Mouse (Mus musculus) CD4-positive, CD25-positive, alpha-beta regulatory T cell, adult 4 months (primary cell): ENCODE measurements at regions not wholly inside any gene's neighbourhood (a gene's known extent, or its start where the extent isn't known, plus 50 kb on each side); places are given as distances from the start of the nearest gene placed in this dataset.

ENCODE experiments used
- ATAC-seq: one replicate; pipeline ENCODE4 v1.8.0; 2017

- ATAC-seq: no peak
Observed at GRCm38 (mm10) chr1:183865586-183865985, 147.5 kb upstream of the Dusp10 start.

DNA sequence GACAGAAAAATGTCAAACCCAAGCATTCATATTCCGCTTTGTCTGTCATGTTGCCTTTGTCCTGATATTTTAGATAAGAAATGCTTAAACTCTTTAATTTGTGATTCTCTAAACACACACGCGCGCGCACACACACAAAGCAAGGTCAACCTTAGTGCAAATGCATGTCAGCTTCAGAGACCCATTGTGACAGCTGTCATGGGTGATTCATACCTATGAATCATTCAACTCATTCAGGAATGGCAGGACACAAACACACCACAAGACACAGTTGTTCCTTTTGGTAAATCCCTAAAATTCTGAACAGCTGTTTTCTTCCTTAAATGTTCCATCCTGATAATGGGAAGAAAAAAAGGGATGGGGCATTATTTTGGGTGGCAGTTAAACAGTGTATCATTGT is 144.1 kb upstream of the Dusp10 start:
- ATAC-seq: no peak

DNA sequence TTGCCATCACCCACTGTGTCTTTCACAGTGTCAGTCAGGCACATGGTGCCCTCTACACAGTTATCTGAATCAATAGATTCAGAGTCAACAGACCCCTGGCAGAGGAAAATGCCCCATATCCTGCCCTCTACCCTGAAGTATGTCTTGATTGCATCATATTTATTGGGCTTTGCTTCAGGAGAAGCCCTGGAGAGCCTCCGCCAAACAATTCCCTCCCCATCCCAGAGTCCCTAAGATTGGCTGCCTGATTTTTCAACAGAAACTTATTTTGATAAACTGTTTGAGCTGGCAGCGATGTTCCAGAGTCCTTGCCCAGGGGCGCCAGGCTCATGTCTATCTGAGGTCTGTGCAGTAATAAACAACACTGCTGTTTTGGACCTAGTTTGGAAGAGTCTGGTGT is 117.2 kb upstream of the Dusp10 start:
- no peak for ATAC-seq

DNA sequence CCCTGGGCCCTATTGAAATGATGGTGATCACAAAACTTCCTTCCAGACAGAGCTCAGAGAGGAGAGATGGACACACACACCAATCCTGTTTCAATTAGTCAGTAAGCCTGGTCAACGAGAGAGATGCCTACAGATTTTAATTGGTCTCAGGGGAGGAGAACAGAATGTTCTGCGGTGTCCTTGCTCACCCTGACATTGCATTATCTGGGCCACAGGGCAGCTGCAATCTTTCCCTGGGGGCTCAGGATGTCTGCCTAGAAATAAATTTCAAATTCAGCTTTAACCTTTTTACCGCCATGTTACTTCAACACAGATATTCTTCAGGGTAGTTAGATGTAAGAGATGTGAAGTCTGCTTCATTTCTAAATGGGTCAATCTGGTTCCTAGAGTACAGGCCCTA is 115.0 kb upstream of the Dusp10 start:
- ATAC-seq: no peak

GRCm38 (mm10) chr1:183904564-183904963 is 108.5 kb upstream of the Dusp10 start:
- ATAC-seq: no peak

DNA sequence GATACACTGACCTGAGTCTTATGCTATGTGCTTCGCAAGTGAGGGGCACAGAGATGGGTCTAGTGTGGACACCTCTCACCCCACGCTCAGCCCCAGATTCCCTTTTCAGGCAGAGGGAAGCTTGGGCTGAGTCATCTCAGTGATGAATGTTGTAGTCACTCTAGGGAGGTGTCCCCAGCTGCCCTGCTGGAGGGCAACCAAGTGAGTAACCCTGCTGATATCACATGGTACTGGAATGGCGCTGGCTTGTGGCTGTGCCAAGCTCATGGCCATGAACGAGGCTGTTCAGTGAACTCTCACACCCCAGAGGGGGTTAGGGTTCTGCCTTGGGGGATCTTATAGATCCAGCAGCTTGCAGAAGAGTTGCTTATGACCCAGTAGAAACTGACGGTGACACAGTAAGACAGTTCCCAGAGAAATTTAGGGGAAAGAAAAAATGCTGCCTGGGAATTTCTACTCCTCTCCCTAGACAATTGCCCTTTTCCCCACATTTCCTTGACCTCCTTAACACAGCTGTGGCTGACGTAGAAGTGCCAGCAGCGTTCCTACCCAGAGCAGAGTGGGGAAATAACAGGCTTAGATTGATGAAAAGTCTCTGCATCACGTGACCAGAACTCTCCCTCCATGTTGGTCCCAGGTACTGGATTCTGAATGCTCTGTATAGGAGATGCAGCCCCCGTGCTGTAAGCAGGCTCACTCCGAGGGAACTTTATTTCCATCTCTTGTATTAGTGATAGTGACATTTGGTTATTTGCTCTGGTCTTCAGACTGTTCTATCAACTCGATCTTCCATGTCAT is 107.6 kb upstream of the Dusp10 start:
- no peak for ATAC-seq

DNA sequence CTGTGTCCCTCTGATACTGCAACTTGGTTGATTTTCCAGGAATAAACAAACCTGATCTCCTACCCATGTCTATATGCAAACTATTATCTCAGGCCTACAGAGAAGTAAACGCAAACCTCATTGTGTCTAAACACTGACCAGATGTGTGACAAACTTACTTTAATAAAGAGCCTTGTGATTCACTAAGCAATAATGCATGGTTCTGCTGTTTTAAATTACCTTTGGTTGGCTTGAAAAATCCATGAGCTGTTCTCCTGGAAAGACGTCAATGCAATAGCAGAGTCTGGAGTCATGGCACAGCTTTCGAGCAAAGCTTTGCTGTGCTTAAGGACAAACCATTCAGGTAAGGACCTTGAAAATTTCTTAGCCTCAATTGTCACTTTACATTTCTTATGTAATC is 95.4 kb upstream of the Dusp10 start:
- ATAC-seq: no peak

- ATAC-seq: no peak
Observed at GRCm38 (mm10) chr1:183921262-183921661, 91.8 kb upstream of the Dusp10 start.

DNA sequence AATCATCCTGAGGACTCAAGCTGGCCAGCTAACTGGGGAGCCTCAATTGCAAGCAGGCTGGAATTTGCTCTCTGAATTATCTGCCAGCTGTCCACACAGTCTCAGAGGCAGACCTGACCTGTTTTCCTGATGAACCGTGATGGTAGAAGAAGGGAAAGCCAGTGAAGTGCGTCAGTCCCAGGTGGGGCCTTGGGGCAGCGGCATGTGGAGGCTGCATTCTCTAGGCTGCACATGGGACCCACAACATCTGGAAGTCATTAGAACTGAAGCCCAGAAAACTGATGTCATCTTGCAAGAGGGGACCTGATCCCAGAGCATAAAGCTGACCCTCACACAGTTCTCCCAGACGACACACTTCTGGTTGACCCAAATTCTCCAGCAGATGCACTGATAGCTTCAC is 84.6 kb upstream of the Dusp10 start:
- no peak for ATAC-seq

DNA sequence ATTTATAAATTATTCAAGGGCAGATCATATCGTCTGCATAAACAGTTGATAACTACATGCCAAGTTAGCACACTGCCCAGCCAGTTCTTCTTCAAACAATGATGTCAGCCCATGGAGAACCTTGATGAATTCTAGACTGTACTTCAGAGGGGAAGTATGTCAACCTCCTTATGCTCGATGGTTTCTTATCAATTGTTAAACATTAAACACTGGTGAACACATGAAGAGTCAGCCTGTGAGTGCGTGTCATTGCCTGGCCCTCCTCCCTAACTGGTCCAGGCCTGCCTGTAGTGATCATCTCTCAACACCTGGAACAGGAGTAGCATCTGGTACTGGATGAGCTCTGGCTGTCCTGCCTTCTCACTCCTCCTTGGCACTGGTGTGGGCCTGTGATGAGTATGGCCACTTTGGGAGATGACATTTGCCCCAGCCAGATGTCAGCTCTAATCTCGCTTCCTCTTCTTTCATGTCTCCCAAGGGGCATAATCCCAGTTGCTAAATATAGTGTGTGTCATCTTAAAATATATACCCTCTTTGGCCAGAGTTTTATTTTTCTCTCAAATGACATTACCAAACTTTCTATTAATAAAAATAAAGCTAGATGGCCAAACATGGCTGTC is 82.6 kb upstream of the Dusp10 start:
- ATAC-seq: no peak

GRCm38 (mm10) chr1:183931141-183931540 is 82.0 kb upstream of the Dusp10 start:
- no peak for ATAC-seq

- ATAC-seq: no peak
Observed at GRCm38 (mm10) chr1:183933845-183934244, 79.3 kb upstream of the Dusp10 start.

GRCm38 (mm10) chr1:183937166-183937565 is 75.9 kb upstream of the Dusp10 start:
- no peak for ATAC-seq

DNA sequence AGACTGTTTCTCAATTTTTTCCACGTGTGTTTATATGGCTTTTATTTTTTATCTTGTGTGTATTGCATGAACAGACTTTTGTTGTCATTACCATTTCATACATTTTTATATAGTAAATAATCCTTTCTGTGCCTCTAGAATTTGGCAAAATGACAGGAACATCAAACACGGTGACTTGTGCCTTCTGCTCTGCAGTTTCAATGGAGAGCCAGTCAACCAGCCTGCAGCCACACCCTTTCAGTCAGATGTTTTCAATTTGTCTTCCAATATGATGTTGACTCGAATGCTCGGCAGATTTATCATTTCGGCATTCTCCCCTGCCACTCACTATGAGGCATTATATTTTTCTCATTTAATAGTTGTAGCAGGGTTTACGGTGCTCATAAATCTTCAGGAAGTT is 74.7 kb upstream of the Dusp10 start:
- no peak for ATAC-seq

GRCm38 (mm10) chr1:183940706-183941105 is 72.4 kb upstream of the Dusp10 start:
- ATAC-seq: no peak

DNA sequence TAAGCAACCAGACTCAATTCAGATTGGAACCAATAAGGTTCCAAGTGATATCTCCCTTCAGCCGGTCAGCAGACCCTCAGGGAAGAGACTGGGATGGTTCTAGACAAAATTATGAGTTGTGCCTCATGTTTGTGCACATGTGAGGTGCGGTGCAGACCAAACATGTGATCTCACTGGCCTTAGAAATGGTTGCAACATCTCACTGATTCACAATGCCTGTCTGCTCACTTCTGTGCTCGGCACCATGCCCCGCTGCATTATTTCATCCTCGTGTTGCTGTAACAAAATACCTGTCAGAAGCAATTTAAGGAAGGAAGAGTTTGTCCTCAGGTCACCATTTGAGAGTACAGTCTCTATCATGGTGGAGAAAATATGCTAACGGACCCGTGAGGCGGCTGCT is 66.9 kb upstream of the Dusp10 start:
- no peak for ATAC-seq

GRCm38 (mm10) chr1:183947066-183947465 is 66.0 kb upstream of the Dusp10 start:
- no peak for ATAC-seq

DNA sequence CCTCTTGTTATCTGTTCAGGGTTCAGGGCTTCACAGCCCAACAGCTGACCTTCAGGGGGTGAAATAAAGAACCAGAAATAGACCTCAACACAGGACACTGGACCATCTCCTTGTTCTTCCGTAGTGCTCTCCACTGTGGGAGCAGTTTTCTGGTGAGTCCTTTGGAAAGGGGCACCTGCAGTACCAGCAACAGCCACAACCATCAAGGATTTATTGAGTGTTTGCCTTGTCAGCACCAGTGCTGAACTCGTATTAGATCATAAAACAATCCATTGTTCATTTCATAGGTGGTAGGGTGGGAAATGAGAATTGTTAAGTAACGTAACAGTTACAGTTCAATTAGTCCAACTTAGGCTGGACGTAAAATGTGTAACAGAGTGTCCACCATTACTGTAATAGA is 63.9 kb upstream of the Dusp10 start:
- no peak for ATAC-seq

GRCm38 (mm10) chr1:183954086-183954485 is 59.0 kb upstream of the Dusp10 start:
- no peak for ATAC-seq

DNA sequence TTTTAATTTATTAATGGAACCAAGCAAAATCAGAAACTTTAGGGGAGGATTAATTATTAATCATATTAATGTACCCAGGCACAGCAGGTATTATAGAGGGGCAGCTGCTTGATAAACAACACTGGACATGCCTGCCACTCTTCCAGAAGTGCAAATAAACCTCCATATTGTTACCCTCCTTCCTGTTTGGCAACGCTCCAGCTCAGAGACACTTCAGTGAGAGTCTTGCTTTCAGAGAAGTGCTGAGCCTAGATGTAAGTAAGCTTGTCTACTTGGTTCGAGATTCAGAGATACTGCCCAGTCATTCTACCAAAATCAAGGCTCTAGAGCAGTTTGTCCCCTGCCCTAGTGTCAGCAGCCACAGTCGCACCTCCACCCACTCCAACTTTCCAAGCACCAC is 56.7 kb upstream of the Dusp10 start:
- no peak for ATAC-seq

DNA sequence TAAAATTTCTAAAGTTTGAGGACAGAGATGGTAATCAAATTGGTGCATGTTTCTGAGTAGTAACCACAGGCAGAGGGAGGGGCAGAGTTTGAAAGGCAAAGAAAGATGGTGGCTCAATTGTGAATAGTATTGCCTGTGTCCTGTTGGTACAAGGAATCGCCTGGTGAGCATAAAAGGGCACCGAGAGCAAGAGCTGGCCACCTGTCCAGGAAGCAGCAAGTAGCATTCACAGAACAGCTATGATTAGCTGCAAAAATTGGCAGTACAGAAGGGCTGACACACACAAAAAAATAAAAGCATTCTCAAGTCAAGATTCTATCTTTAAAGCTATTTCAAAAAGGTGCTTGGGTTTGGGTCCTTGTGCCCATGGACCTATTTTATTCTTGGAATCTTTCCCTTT is 51.7 kb upstream of the Dusp10 start:
- no peak for ATAC-seq

DNA sequence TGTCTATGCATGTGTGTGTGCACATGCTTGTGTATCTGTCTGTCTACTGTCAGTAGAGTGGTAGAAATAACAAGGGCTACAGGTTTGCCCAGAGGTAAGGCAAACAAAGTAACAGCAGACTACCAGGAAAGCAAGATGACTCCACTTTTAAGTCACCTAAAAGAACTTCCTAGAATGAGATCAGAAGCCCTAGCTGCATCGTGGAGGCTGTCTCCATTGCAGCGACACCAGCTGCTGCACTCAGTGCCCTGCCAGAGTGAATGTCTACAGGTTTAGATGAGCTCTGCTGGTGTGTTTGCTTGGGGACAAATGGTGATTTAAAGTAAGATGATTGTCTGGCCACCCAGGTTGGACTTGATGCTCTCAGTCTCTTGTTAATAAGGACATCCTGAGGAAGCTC is 50.6 kb upstream of the Dusp10 start:
- no peak for ATAC-seq

DNA sequence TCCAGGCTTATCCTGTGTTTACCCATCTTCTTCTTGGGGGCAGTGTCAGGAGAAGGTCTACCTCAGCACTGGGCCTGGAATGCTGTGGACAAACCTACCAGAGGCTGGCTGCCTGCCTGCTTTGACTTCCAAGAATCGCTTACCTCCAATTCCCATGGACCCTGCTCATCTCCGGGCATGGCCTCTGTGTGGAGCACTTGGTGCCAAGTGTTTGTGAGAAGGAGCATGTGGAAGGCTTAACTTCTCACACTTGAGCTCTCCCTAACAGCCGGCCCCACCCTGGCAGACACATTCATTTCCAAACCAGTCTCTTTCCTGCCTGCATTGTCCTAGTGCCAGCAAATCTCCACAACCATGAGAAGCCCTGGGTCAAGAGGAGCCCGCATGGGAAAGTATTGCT is 49.8 kb upstream of the Dusp10 start:
- ATAC-seq: no peak
